Mouse (Mus musculus) liver, adult 2 months (tissue): ENCODE measurements around the gene 1110059E24Rik. TPM values are rescaled to one million over a fixed set of nuclear protein-coding genes. Genes with fewer than 3 reads are reported as not detected.

Experiments used
- DNase-seq: peaks from one replicate; pipeline ENCODE4 v3.0.0-alpha.2; 2011; ENCODE audit warnings: low read depth, low spot score; ENCODE audit errors: extremely low read depth
- H3K27ac ChIP-seq: fragments of 200-500 bp; replicated peaks from 2 replicates; pipeline ENCODE4 v1.5.1; 2012; ENCODE audit warnings: low read depth, mild to moderate bottlenecking, control low read depth, inconsistent platforms, low read length; ENCODE audit not compliant: insufficient read depth
- H3K27me3 ChIP-seq: fragments of 200-500 bp; 2 replicates; pipeline ENCODE4 v1.6.1; 2012; ENCODE audit warnings: mild to moderate bottlenecking, moderate library complexity, low read length, inconsistent platforms; ENCODE audit not compliant: control insufficient read depth, insufficient read depth
- H3K36me3 ChIP-seq: fragments of 200-500 bp; 2 replicates; pipeline ENCODE4 v1.6.1; 2012; ENCODE audit warnings: low read length, inconsistent platforms; ENCODE audit not compliant: control insufficient read depth, insufficient read depth
- H3K4me1 ChIP-seq: fragments of 200-500 bp; 2 replicates; pipeline ENCODE4 v1.6.1; 2011; ENCODE audit warnings: low read length; ENCODE audit not compliant: control insufficient read depth, insufficient read depth
- H3K4me3 ChIP-seq: fragments of 200-500 bp; 2 replicates; pipeline ENCODE4 v1.5.1; 2011; ENCODE audit warnings: low read depth, mild to moderate bottlenecking, control low read depth, low read length, moderate library complexity; ENCODE audit not compliant: insufficient read depth
- H3K79me2 ChIP-seq: fragments of 200-500 bp; 2 replicates; pipeline ENCODE4 v1.6.1; 2012; ENCODE audit warnings: inconsistent platforms, mild to moderate bottlenecking, low read length, moderate library complexity; ENCODE audit not compliant: control insufficient read depth, insufficient read depth
- H3K9ac ChIP-seq: fragments of 200-500 bp; 2 replicates; pipeline ENCODE4 v1.6.1; 2012; ENCODE audit warnings: low read depth, mild to moderate bottlenecking, control low read depth, inconsistent platforms, low read length
- CTCF ChIP-seq: fragments of 200-500 bp; IDR thresholded peaks from 2 replicates; pipeline ENCODE4 v1.5.1; 2011; ENCODE audit warnings: low read depth, low read length, control low read depth
- POLR2A ChIP-seq: fragments of 200-500 bp; IDR thresholded peaks from 2 replicates; pipeline ENCODE4 v1.6.1; 2011; ENCODE audit warnings: low read length, control low read depth; ENCODE audit not compliant: insufficient read depth; ENCODE audit errors: extremely low read depth
- WGBS: fragments of 180-500 bp; shearing (Covaris S2); methylation state at CpG from one replicate; pipeline ENCODE4 v1.1.7; 2018; 5-methylcytosine and 5-hydroxymethylcytosine counted together
- polyA plus RNA-seq: library from polyadenylated mRNA; depleted of rRNA; stranded (reverse); fragments of >200 nt; gene quantifications from 2 replicates; pipeline ENCODE4 v1.2.3, GENCODE M21; 2012
- total RNA-seq: library from RNA; depleted of rRNA; stranded (reverse); fragments of >200 nt; gene quantifications from 2 replicates; pipeline ENCODE4 v1.2.3, GENCODE M21; 2014

1110059E24Rik gene
- total and polyA plus RNA-seq, 2 experiments, result 3.5 to 24.4 TPM

DNA sequence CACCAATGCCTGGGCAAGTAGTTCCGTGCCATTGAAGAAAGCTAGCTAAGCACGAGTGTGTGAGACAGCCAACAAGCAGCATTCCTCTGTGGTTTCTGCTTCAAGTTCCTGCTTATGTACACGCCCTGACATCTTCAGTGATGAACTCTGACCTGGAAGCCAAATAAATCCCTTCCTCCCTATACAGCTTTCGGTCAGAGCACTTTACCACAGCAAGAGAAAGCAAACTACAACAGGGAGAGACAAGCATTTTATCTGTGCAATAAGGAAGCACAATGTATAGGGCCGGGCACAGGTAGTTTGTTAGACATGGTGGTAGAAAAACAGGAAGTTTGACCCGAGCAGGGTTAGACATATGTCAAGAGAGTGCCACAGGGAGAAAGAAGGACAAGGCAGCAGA is 6.6 kb downstream of the 1110059E24Rik start:
- no peak for TF ChIP-seq POLR2A
- TF ChIP-seq CTCF, result no peak
- Histone ChIP-seq H3K27ac (no peak overlapping the region), H3K27me3 (no peaks in the 10 kb centered on the region), H3K36me3 (no peaks in the 10 kb centered on the region; the same call in 1 of the 2 replicates), H3K9ac (no peak overlapping the region), H3K4me1 (peaks cover 17% of the 10 kb centered on the region), H3K4me3 (no peak overlapping the region), H3K79me2 (peaks cover 44% of the 10 kb centered on the region)
- no peak for DNase-seq
- 68% methylated on average over 6 of the region's 6 CpGs for WGBS

DNA sequence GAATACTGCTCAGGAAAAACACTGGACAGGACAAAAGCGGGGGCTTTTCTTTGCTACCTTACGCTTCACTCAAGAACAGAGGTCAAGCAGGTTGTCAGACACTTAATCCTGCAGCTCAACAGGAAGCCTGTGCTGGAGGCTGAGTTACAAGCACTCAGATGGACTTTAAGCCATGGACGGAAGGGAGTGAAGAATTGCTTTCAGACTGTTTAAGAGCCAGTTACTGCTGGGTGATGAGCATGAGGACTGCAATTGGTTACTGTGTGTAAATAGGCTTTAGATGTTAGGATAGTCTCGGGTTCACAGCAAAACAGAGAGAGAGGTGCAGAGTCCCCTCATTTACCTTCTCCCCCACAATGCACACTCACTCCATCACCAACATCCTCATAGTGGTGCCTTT is 7.5 kb downstream of the 1110059E24Rik start:
- Histone ChIP-seq H3K9ac (no peak overlapping the region), H3K4me3 (no peak overlapping the region), H3K36me3 (no peaks in the 10 kb centered on the region; the same call in 1 of the 2 replicates), H3K4me1 (peaks cover 16% of the 10 kb centered on the region), H3K79me2 (peaks cover 44% of the 10 kb centered on the region), H3K27me3 (no peaks in the 10 kb centered on the region), H3K27ac (no peak overlapping the region)
- no peak for DNase-seq
- WGBS, result 76% methylated on average over 4 of the region's 4 CpGs
- TF ChIP-seq POLR2A (no peak), CTCF (no peak)

GRCm38 (mm10) chr19:21643935-21644334 is 8.8 kb downstream of the 1110059E24Rik start:
- Histone ChIP-seq H3K9ac (no peak overlapping the region), H3K79me2 (peaks cover 54% of the 10 kb centered on the region), H3K27me3 (no peaks in the 10 kb centered on the region), H3K4me3 (no peak overlapping the region), H3K27ac (no peak overlapping the region), H3K36me3 (no peaks in the 10 kb centered on the region; the same call in 1 of the 2 replicates), H3K4me1 (peaks cover 15% of the 10 kb centered on the region)
- DNase-seq, result peak; percentile 31
- no peak for TF ChIP-seq CTCF
- TF ChIP-seq POLR2A, result no peak
- WGBS, result 18% methylated on average over 1 of the region's 1 CpGs

- peaks cover 16% of the 10 kb centered on the region; the same call in 1 of the 2 replicates for H3K4me1 ChIP-seq
- DNase-seq, result no peak
- no peak overlapping the region for H3K27ac ChIP-seq
- H3K27me3 ChIP-seq, result no peaks in the 10 kb centered on the region
- no peak overlapping the region for H3K9ac ChIP-seq
- H3K79me2 ChIP-seq, result peaks cover 28% of the 10 kb centered on the region; the same call in 1 of the 2 replicates
- 85% methylated on average over 7 of the region's 7 CpGs for WGBS
- TF ChIP-seq CTCF (no peak), POLR2A (no peak)
- H3K36me3 ChIP-seq, result no peaks in the 10 kb centered on the region
- H3K4me3 ChIP-seq, result no peak overlapping the region
These were observed 15.1 kb downstream of the 1110059E24Rik start for GRCm38 (mm10) chr19:21637672-21638071.

- Histone ChIP-seq H3K27me3 (no peaks in the 10 kb centered on the region), H3K4me3 (no peak overlapping the region), H3K4me1 (peaks cover 16% of the 10 kb centered on the region; the same call in 1 of the 2 replicates), H3K36me3 (no peaks in the 10 kb centered on the region), H3K79me2 (peaks cover 28% of the 10 kb centered on the region; the same call in 1 of the 2 replicates), H3K27ac (no peak overlapping the region), H3K9ac (no peak overlapping the region)
- no peak for DNase-seq
- WGBS, result 83% methylated on average over 3 of the region's 3 CpGs
- no peak for TF ChIP-seq CTCF
- TF ChIP-seq POLR2A, result no peak
These were observed 15.9 kb downstream of the 1110059E24Rik start for GRCm38 (mm10) chr19:21636907-21637306.

DNA sequence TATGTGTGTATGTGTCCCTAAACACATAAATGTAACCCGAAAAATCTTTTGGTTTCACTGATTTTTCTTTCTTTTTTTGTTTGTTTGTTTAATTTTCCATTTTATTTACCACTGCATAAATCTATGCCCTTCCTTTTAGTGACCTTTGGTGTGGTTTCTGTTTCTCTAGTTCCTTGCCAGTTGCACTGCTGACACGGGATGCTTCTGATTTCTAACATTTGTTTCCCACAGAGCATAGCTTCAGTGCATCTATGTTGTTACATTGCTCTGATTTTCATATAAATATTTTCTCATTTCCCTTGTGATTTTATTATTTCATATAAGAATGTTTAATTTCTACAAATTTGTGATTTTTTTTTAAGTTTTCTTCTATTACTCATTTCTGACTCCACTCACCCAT is 17.4 kb downstream of the 1110059E24Rik start:
- H3K79me2 ChIP-seq, result peaks cover 28% of the 10 kb centered on the region; the same call in 1 of the 2 replicates
- H3K36me3 ChIP-seq, result no peaks in the 10 kb centered on the region
- H3K4me1 ChIP-seq, result peaks cover 16% of the 10 kb centered on the region
- 39% methylated on average over 2 of the region's 2 CpGs for WGBS
- no peak overlapping the region for H3K27ac ChIP-seq
- no peak for DNase-seq
- H3K27me3 ChIP-seq, result no peaks in the 10 kb centered on the region
- H3K9ac ChIP-seq, result no peak overlapping the region
- no peak for TF ChIP-seq POLR2A
- no peak for TF ChIP-seq CTCF
- no peak overlapping the region for H3K4me3 ChIP-seq
